ENCODE assay signal across 21 mouse cellular contexts in the genomic region with DNA sequence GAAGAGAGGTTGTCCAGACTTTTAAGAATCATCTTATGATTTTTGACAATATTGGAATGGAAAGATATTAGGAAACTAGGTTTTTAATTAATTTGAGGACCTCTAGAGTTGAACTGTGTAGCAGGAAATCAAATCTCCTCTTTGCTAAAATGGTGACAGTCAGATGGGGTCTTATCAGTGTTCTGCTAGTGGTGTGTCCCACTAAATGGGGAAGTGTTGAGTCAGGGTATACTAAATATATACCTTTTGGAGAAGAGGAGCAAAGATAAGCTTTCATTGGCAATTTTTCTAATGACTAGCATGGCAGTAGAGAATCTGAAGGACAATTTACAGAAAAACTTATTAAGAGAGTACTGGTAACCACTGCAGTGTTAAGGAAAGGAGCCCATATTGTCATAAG.
DNase-seq lines count a peak whose midpoint lies in the region; ATAC-seq and TF ChIP-seq lines count a peak whose summit lies in the region.
"Had no signal": no experiment of that assay in that cellular context is flagged by ENCODE, and none has a peak within 500 bp of the region (broad histone marks: within the 10 kb centered on the region; RNA-seq: fewer than 3 reads in every experiment).

No protein-coding gene starts in this region.

- TF ChIP-seq RAD21 in MEL (IDR thresholded peaks at IDR 0.05; ENCODE audit: low read depth, low read length), result no peak

- peak; percentile 66 for DNase-seq in MEL (ENCODE audit: low read depth, low spot score)
- DNase-seq in MEL-GATA-1-ER (ENCODE audit: extremely low read depth, low read depth), result peak; percentile 34
- DNase-seq in liver, embryonic 11.5 days (ENCODE audit: low spot score), result no peak
- no peak for DNase-seq in adrenal gland, postnatal 10 days
- DNase-seq: adrenal gland, adult 2 months; adrenal gland, adult 8-10 months; adrenal gland, postnatal 14 days; adrenal gland, postnatal 25 days; adrenal gland, postnatal 36 days; B cell, adult 2 months; cerebellum, adult 11 months; cerebellum, adult 11-12 months; cerebellum, adult 18-20 months; cerebellum, adult 2 months; cerebellum, adult 8-10 months; cerebellum, adult 9-10 months had no signal

- TF ChIP-seq EP300 in MEL (IDR thresholded peaks at IDR 0.05; ENCODE audit: low read depth in 1 of 2, low read length in 2 of 2), result peak; percentile 73 to 88

- peaks cover 0 to 3% of the 10 kb centered on the region in 2 experiments; a peak in 1 of 4 replicates for H3K4me1 ChIP-seq in MEL (ENCODE audit: control insufficient read depth in 1 of 2, insufficient read depth in 2 of 2, low read length in 2 of 2)
- H3K4me1 ChIP-seq in liver, embryonic 11.5 days (replicated peaks; ENCODE audit: control insufficient read depth, insufficient read depth, low read length), result no peaks in the 10 kb centered on the region

- TF ChIP-seq CTCF in MEL (IDR thresholded peaks at IDR 0.05 in 2 of 3, conservative IDR thresholded peaks at IDR 0.05 in 1 of 3; ENCODE audit: control insufficient read depth in 1 of 3, insufficient read depth in 1 of 3, low read depth in 2 of 3, low read length in 3 of 3, poor library complexity in 1 of 3, severe bottlenecking in 1 of 3), result no peak

- no peak for ATAC-seq in liver, embryonic 11.5 days (replicated peaks; ENCODE audit: low FRiP score)
- ATAC-seq: activated CD4-positive, CD25-positive, alpha-beta regulatory T cell, adult 4 months; CD4-positive, CD25-positive, alpha-beta regulatory T cell, adult 4 months; Patski had no signal

- no peak for TF ChIP-seq POLR2A in MEL (IDR thresholded peaks at IDR 0.05; ENCODE audit: control insufficient read depth in 1 of 2, insufficient read depth in 1 of 2, low read depth in 1 of 2, low read length in 2 of 2, poor library complexity in 1 of 2)

- no peaks in the 10 kb centered on the region for H3K79me2 ChIP-seq in MEL (ENCODE audit: control insufficient read depth, insufficient read depth, low read length, poor library complexity)

- no peak overlapping the region for H3K4me3 ChIP-seq in MEL (ENCODE audit: control insufficient read depth in 1 of 2, insufficient read depth in 1 of 2, low read depth in 2 of 2, low read length in 2 of 2)
- no peak overlapping the region for H3K4me3 ChIP-seq in liver, embryonic 11.5 days (ENCODE audit: low read depth, low read length)

- peaks cover 0 to 10% of the 10 kb centered on the region in 2 experiments; a peak in 2 of 4 replicates for H3K36me3 ChIP-seq in MEL (ENCODE audit: control insufficient read depth in 1 of 2, insufficient read depth in 2 of 2, low read length in 2 of 2)
- no peaks in the 10 kb centered on the region for H3K36me3 ChIP-seq in liver, embryonic 11.5 days (ENCODE audit: control insufficient read depth, insufficient read depth, low read length)
- H3K36me3 ChIP-seq: G1E had no signal

- no peak overlapping the region for H3K9ac ChIP-seq in MEL (ENCODE audit: control insufficient read depth, low read depth, low read length, poor library complexity, severe bottlenecking)
- no peak overlapping the region for H3K9ac ChIP-seq in liver, embryonic 11.5 days (ENCODE audit: low read depth, low read length)

- H3K27me3 ChIP-seq in MEL (ENCODE audit: control insufficient read depth in 1 of 2, insufficient read depth in 2 of 2, low read length in 2 of 2), result no peaks in the 10 kb centered on the region
- H3K27me3 ChIP-seq in liver, embryonic 11.5 days (replicated peaks; ENCODE audit: control insufficient read depth, insufficient read depth, low read length), result no peaks in the 10 kb centered on the region
- H3K27me3 ChIP-seq: CH12.LX, Patski had no signal

- no peak overlapping the region for H3K27ac ChIP-seq in MEL (ENCODE audit: control insufficient read depth, low read depth, low read length)
- H3K27ac ChIP-seq in liver, embryonic 11.5 days (ENCODE audit: low read depth, low read length), result no peak overlapping the region

- no peaks in the 10 kb centered on the region for H3K9me3 ChIP-seq in MEL (replicated peaks; ENCODE audit: insufficient read depth, low read length)
- no peaks in the 10 kb centered on the region for H3K9me3 ChIP-seq in liver, embryonic 11.5 days (ENCODE audit: control insufficient read depth, low read length)

- H3K4me2 ChIP-seq in liver, embryonic 11.5 days, result no peak overlapping the region

TF ChIP-seq in MEL, 35 proteins besides CTCF, POLR2A, EP300 and RAD21:
- TF ChIP-seq MYB (IDR thresholded peaks at IDR 0.05; ENCODE audit: low read depth, low read length) (no peak), KAT2A (conservative IDR thresholded peaks at IDR 0.05; ENCODE audit: low read depth, low read length) (no peak), NRF1 (IDR thresholded peaks at IDR 0.05; ENCODE audit: insufficient read depth, low read depth, low read length, poor library complexity, severe bottlenecking) (no peak), HCFC1 (IDR thresholded peaks at IDR 0.05; ENCODE audit: low read depth, low read length) (no peak), ZMIZ1 (IDR thresholded peaks at IDR 0.05; ENCODE audit: low read depth, low read length) (no peak), GATA1 (IDR thresholded peaks at IDR 0.05; ENCODE audit: low read depth, low read length) (peak; percentile 91), MAFK (IDR thresholded peaks at IDR 0.05; ENCODE audit: borderline replicate concordance, low read depth, low read length) (no peak; the same call in 1 of the 2 replicates), ETS1 (IDR thresholded peaks at IDR 0.05; ENCODE audit: low read depth, low read length) (peak; percentile 71), MYC (IDR thresholded peaks at IDR 0.05; ENCODE audit: low read depth, low read length) (no peak), MEF2A (IDR thresholded peaks at IDR 0.05; ENCODE audit: extremely low read depth, insufficient replicate concordance, low read depth, low read length, poor library complexity, severe bottlenecking) (peak; percentile 87; the same call in 1 of the 2 replicates), MXI1 (IDR thresholded peaks at IDR 0.05; ENCODE audit: low read depth, low read length) (no peak), RCOR1 (IDR thresholded peaks at IDR 0.05; ENCODE audit: low read depth, low read length) (peak; percentile 96), TCF12 (IDR thresholded peaks at IDR 0.05; ENCODE audit: low read depth, low read length) (peak; percentile 65), NELFE (IDR thresholded peaks at IDR 0.05; ENCODE audit: low read depth, low read length) (no peak), SIN3A (IDR thresholded peaks at IDR 0.05; ENCODE audit: low read length) (no peak)

Comparison
In these comparisons a context has a peak if more than half of its experiments do, and no peak if none do; other contexts are left out.
1. DNase-seq: peak in MEL (single experiment) and MEL-GATA-1-ER (single experiment); none in liver, embryonic 11.5 days (single experiment) and adrenal gland, postnatal 10 days (single experiment).